Mouse (Mus musculus): ENCODE measurements around the gene Spatc1l.

The Spatc1l gene

DNA sequence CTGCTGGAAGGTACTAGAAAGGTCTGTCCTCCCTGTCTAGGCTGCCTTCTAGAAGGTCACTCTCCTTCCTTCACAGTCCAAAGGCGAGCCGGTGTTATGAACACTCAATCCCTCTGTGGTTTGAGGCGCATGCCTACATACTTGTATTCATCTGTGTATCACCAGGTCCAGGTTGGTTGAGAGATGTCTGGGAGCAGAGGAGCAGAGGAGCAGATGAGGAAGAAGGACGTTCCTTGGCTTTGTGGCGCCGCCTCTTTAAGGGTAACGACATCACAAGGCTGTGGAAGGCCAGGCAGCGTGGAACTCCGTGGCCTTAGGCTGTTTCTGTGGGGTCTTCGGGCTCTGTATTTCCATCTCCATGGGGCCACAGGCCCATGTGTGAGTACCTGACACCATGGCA lies at the start of gene Spatc1l:
Spatc1l (plus strand) TSS at position 301 of the 400 bp plus-strand sequence.
- no peak for DNase-seq

- DNase-seq, result peak; percentile 46 to 59
These were observed 49.0 kb upstream of the Spatc1l start for GRCm38 (mm10) chr10:76512965-76513583.

GRCm38 (mm10) chr10:76530922-76531321 lies 31.1 kb upstream of the Spatc1l start:
- DNase-seq, result no peak

- DNase-seq, result peak; percentile 94 to 95
These were observed 30.7 kb upstream of the Spatc1l start, which contains the start of gene Lss for GRCm38 (mm10) chr10:76531375-76531774. Gene Lss, plus strand, starts transcription at chr10:76531588.

GRCm38 (mm10) chr10:76531828-76532227 lies 30.2 kb upstream of the Spatc1l start:
- DNase-seq, result no peak

DNA sequence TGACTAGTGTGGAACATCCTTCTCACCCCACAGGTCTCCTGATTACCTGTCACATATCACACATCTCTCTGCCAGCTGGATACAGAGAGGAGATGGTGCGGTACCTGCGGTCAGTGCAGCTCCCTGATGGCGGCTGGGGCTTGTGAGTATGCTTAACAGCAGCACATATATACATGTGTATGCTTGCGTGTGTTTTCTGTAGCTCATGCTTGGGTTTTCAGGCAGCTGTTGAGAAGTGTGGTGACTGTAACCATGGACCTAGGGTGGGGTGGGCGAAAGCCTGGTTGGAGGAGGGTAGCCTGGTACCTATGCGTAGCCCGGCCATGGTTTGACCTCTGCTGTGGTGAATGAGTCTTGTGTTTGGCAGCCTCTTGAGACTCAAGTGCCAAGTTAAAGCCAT lies 26.5 kb upstream of the Spatc1l start:
- DNase-seq, result no peak

DNA sequence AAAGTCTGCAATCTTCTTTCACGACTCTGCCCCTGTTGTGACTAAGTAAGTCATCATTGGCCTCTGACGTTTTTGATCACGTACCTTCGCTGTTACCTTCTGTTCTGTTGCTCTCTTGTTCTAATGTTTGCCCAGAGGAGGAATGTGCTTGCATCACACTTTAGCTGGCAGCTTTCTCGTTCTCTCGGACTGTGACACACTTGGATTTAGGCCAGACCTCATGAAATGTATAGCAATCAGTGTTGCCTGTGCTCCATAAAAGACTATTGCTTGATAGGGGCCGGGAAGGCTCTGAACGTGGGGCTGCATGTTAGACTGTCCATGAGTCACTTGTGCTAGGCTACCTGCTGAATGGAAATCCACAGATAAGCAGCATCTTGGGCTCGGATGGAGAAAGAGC lies 24.5 kb upstream of the Spatc1l start:
- no peak for DNase-seq

GRCm38 (mm10) chr10:76541336-76542085 lies 20.6 kb upstream of the Spatc1l start:
- no peak for DNase-seq

- DNase-seq, result peak in 1 of 2 experiments; percentile 22
These were observed 19.3 kb upstream of the Spatc1l start for GRCm38 (mm10) chr10:76542636-76543375.

- DNase-seq, result no peak
These were observed 15.5 kb upstream of the Spatc1l start for GRCm38 (mm10) chr10:76546566-76546965.

GRCm38 (mm10) chr10:76548218-76548617 lies 13.9 kb upstream of the Spatc1l start:
- no peak for DNase-seq

GRCm38 (mm10) chr10:76550458-76550857 lies 11.6 kb upstream of the Spatc1l start:
- DNase-seq, result no peak

DNA sequence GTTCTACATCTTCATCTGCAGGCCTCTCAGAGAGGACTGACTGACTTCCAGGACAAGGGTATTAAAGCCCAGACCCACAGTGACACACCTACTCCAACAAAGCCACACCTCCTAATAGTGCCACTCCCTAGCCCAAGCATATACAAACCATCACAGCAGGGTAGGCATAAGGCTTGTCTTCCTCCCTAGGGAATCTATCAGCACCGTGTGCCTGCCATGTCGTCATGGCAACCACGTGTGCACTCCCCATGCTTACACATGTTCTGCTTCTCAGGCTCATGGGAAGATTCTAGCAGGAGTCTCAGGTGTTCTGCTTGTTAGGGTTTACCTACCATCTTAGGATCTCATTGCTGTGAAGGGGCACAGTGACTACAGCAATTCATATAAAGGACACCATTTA lies 10.5 kb upstream of the Spatc1l start:
- no peak for DNase-seq

- no peak for DNase-seq
These were observed 8.0 kb upstream of the Spatc1l start for GRCm38 (mm10) chr10:76554061-76554460.

GRCm38 (mm10) chr10:76569996-76570685 lies 8.1 kb downstream of the Spatc1l start:
- no peak for DNase-seq

DNA sequence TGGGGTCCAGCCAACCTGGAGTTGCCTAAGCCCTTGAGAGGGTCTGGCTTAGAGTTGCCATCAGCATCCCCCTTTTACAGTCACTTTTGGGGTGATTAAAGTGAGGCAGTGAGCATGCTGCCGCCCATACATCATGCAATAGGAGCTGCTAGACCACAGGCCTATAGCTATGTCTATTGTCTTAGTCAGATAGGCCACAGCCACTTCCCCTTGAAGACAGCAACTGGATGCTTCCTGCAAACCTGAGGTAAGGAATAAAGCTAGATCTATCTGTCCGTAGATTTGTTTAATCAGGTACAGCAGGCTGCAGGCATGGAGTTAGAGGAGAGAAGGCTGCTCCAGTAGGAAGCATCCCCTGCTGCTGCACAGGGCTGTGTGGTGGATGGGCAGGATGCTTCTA lies 9.0 kb downstream of the Spatc1l start:
- no peak for DNase-seq

GRCm38 (mm10) chr10:76572151-76572550 lies 10.1 kb downstream of the Spatc1l start:
- no peak for DNase-seq

GRCm38 (mm10) chr10:76575374-76575773 lies 13.3 kb downstream of the Spatc1l start, which contains the start of gene Ftcd:
Gene Ftcd, plus strand, starts transcription at chr10:76575648.
- no peak for DNase-seq

- no peak for DNase-seq
These were observed 14.8 kb downstream of the Spatc1l start for GRCm38 (mm10) chr10:76576920-76577319.

- no peak for DNase-seq
These were observed 22.1 kb downstream of the Spatc1l start for GRCm38 (mm10) chr10:76584138-76584537.

GRCm38 (mm10) chr10:76586190-76586589 lies 24.1 kb downstream of the Spatc1l start:
- DNase-seq, result no peak

GRCm38 (mm10) chr10:76590197-76590596 lies 28.1 kb downstream of the Spatc1l start:
- DNase-seq, result no peak

GRCm38 (mm10) chr10:76596338-76596737 lies 34.3 kb downstream of the Spatc1l start:
- DNase-seq, result no peak

Measured in thymus, adult 18-20 months (tissue).